Mouse (Mus musculus): Measurements from ENCODE around the gene Lbx2.

Lbx2 gene

GRCm38 (mm10) chr6:83136291-83136880 is 50.2 kb downstream of the Lbx2 start:
- DNase-seq = no peak

GRCm38 (mm10) chr6:83136881-83137575 is 50.9 kb downstream of the Lbx2 start:
- DNase-seq = no peak

GRCm38 (mm10) chr6:83137576-83137950 is 51.4 kb downstream of the Lbx2 start:
- DNase-seq = no peak
